15 mouse cellular contexts compared by ENCODE assay signal in the genomic region with DNA sequence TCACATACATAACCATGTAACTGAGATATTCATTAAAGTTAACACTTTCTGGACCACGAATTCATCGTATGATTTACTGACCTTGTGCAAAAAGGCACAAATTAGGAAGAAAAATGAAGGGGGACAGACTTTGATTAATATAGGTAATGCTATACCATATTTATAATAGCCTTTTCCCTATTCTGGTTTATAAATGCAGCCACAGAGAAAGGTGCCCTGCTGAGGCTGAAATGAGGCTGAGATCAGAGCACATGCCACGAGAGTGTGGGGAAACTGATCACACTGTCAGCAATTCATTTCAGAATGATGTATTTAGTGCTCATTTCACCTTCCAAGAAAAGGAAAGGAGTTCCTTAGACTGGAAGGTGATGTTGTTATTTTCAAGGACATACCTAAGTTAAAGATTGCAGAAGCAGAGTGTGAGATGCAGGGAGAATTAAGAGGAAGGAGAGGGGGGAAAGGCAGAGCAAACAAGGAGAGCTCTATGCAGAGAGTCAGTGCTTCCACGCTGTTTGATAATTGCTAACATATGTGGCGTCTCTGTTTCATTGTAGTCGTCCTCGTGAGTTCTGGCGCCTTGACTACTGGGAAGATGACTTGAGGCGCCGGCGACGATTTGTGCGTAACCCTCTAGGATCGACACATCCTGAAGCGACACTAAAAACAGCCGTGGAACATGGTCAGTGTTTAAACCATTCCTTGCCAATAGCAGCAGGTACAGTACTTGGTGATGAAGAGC. TPM values are rescaled to one million over a fixed set of nuclear protein-coding genes. Genes with fewer than 3 reads are reported as not detected.
A peak's percentile ranks its signal among the peaks of the same experiment; 100 is the strongest.
DNase-seq lines count a peak whose midpoint lies in the region; ATAC-seq and TF ChIP-seq lines count a peak whose summit lies in the region.
"Had no signal": no experiment of that assay in that cellular context is flagged by ENCODE, and none has a peak within 500 bp of the region (broad histone marks: within the 10 kb centered on the region; RNA-seq: fewer than 3 reads in every experiment).

No protein-coding gene starts in this region.

- H3K4me1 ChIP-seq in midbrain, embryonic 13.5 days (replicated peaks) = no peaks in the 10 kb centered on the region; the same call in 1 of the 2 replicates
- no peaks in the 10 kb centered on the region for H3K4me1 ChIP-seq in midbrain, postnatal 0 days (ENCODE audit: insufficient read depth, low read length)
- 0 out of 2 replicates have a peak, but pooled peaks cover 3% of the 10 kb centered on the region for H3K4me1 ChIP-seq in embryonic facial prominence, embryonic 15.5 days
- peaks cover 11% of the 10 kb centered on the region for H3K4me1 ChIP-seq in limb, embryonic 12.5 days (replicated peaks)
- peaks cover 6% of the 10 kb centered on the region; the same call in 1 of the 2 replicates for H3K4me1 ChIP-seq in neural tube, embryonic 14.5 days (ENCODE audit: control insufficient read depth, insufficient read depth, low read length)
- H3K4me1 ChIP-seq: liver, embryonic 12.5 days had no signal

- H3K27ac ChIP-seq in midbrain, embryonic 13.5 days = 0 out of 2 replicates have a peak overlapping the region, but pooled peaks have one; percentile 15
- no peak overlapping the region for H3K27ac ChIP-seq in midbrain, postnatal 0 days (ENCODE audit: low read depth, low read length)
- no peak overlapping the region for H3K27ac ChIP-seq in embryonic facial prominence, embryonic 15.5 days (replicated peaks)
- peak overlapping the region; percentile 87 for H3K27ac ChIP-seq in limb, embryonic 12.5 days
- peak overlapping the region; percentile 60 for H3K27ac ChIP-seq in neural tube, embryonic 14.5 days (ENCODE audit: low read depth, low read length)
- H3K27ac ChIP-seq: liver, embryonic 12.5 days had no signal

- WGBS in midbrain, embryonic 13.5 days = 65% methylated on average over 16 of the region's 16 CpGs
- WGBS in midbrain, postnatal 0 days = 51% methylated on average over 16 of the region's 16 CpGs
- WGBS in embryonic facial prominence, embryonic 15.5 days = 30% methylated on average over 16 of the region's 16 CpGs
- WGBS in limb, embryonic 12.5 days = 12% methylated on average over 16 of the region's 16 CpGs
- WGBS in neural tube, embryonic 14.5 days = 35% methylated on average over 16 of the region's 16 CpGs

- H3K27me3 ChIP-seq in midbrain, embryonic 13.5 days = no peaks in the 10 kb centered on the region
- H3K27me3 ChIP-seq in midbrain, postnatal 0 days (ENCODE audit: insufficient read depth, low read length) = no peaks in the 10 kb centered on the region
- no peaks in the 10 kb centered on the region for H3K27me3 ChIP-seq in embryonic facial prominence, embryonic 15.5 days
- no peaks in the 10 kb centered on the region for H3K27me3 ChIP-seq in limb, embryonic 12.5 days
- no peaks in the 10 kb centered on the region for H3K27me3 ChIP-seq in neural tube, embryonic 14.5 days (ENCODE audit: control insufficient read depth, insufficient read depth, low read length)
- H3K27me3 ChIP-seq: liver, embryonic 12.5 days had no signal

- H3K9me3 ChIP-seq in midbrain, embryonic 13.5 days = no peaks in the 10 kb centered on the region
- H3K9me3 ChIP-seq in midbrain, postnatal 0 days (ENCODE audit: low read length) = no peaks in the 10 kb centered on the region
- no peaks in the 10 kb centered on the region for H3K9me3 ChIP-seq in embryonic facial prominence, embryonic 15.5 days (replicated peaks)
- H3K9me3 ChIP-seq in limb, embryonic 12.5 days = no peaks in the 10 kb centered on the region
- H3K9me3 ChIP-seq in neural tube, embryonic 14.5 days (ENCODE audit: control insufficient read depth, low read length) = no peaks in the 10 kb centered on the region
- H3K9me3 ChIP-seq: liver, embryonic 12.5 days had no signal

- no peak for DNase-seq in midbrain, postnatal 0 days (ENCODE audit: low spot score)
- no peak for DNase-seq in frontal cortex, postnatal 14 days (ENCODE audit: low spot score in 2 of 2)
- DNase-seq in adrenal gland, adult (ENCODE audit: inconsistent age in 2 of 2, low spot score in 1 of 2) = no peak
- no peak for DNase-seq in frontal cortex, postnatal 25 days (ENCODE audit: low spot score in 2 of 2)
- DNase-seq: adrenal gland, postnatal 36 days; cerebellum, postnatal 36 days; kidney, adult 2 months; layer of hippocampus, postnatal 36 days; right cerebral cortex, postnatal 25 days had no signal

- TF ChIP-seq CTCF in midbrain, postnatal 0 days (IDR thresholded peaks at IDR 0.05) = no peak

- no peak for ATAC-seq in midbrain, embryonic 13.5 days
- ATAC-seq in midbrain, postnatal 0 days (ENCODE audit: low FRiP score) = no peak
- ATAC-seq in embryonic facial prominence, embryonic 15.5 days (ENCODE audit: insufficient number of reproducible peaks, low FRiP score, low TSS enrichment, low read depth) = no peak
- ATAC-seq in limb, embryonic 12.5 days (ENCODE audit: insufficient number of reproducible peaks, insufficient read depth, low FRiP score, low TSS enrichment, low read depth) = peak; percentile 76; the same call in 1 of the 2 replicates
- ATAC-seq in neural tube, embryonic 14.5 days (ENCODE audit: low read depth) = 0 out of 2 replicates have a peak, but pooled peaks have one; percentile 28
- ATAC-seq: liver, embryonic 12.5 days; lung, postnatal 0 days had no signal

- H3K4me3 ChIP-seq in midbrain, embryonic 13.5 days (replicated peaks) = no peak overlapping the region
- no peak overlapping the region for H3K4me3 ChIP-seq in midbrain, postnatal 0 days (ENCODE audit: low read depth, low read length)
- H3K4me3 ChIP-seq in embryonic facial prominence, embryonic 15.5 days (replicated peaks) = peak overlapping the region; percentile 5; the same call in 1 of the 2 replicates
- peak overlapping the region; percentile 21 for H3K4me3 ChIP-seq in limb, embryonic 12.5 days (replicated peaks)
- H3K4me3 ChIP-seq in neural tube, embryonic 14.5 days (ENCODE audit: low read depth, low read length) = no peak overlapping the region
- H3K4me3 ChIP-seq: liver, embryonic 12.5 days had no signal

- H3K9ac ChIP-seq in midbrain, embryonic 13.5 days (replicated peaks) = no peak overlapping the region
- no peak overlapping the region for H3K9ac ChIP-seq in midbrain, postnatal 0 days (replicated peaks; ENCODE audit: low read length, poor library complexity, severe bottlenecking)
- no peak overlapping the region for H3K9ac ChIP-seq in embryonic facial prominence, embryonic 15.5 days
- H3K9ac ChIP-seq in limb, embryonic 12.5 days (replicated peaks) = no peak overlapping the region; the same call in 1 of the 2 replicates
- no peak overlapping the region for H3K9ac ChIP-seq in neural tube, embryonic 14.5 days (replicated peaks; ENCODE audit: low read depth, low read length)
- H3K9ac ChIP-seq: liver, embryonic 12.5 days had no signal

- no peaks in the 10 kb centered on the region for H3K36me3 ChIP-seq in midbrain, embryonic 13.5 days
- no peaks in the 10 kb centered on the region for H3K36me3 ChIP-seq in midbrain, postnatal 0 days (ENCODE audit: insufficient read depth, low read length)
- H3K36me3 ChIP-seq in embryonic facial prominence, embryonic 15.5 days = no peaks in the 10 kb centered on the region
- H3K36me3 ChIP-seq in limb, embryonic 12.5 days = no peaks in the 10 kb centered on the region
- H3K36me3 ChIP-seq in neural tube, embryonic 14.5 days (ENCODE audit: control insufficient read depth, insufficient read depth, low read length) = no peaks in the 10 kb centered on the region
- H3K36me3 ChIP-seq: liver, embryonic 12.5 days had no signal

- no peak overlapping the region for H3K4me2 ChIP-seq in midbrain, embryonic 13.5 days (replicated peaks)
- no peak overlapping the region for H3K4me2 ChIP-seq in midbrain, postnatal 0 days (ENCODE audit: low read depth, low read length, poor library complexity, severe bottlenecking)
- H3K4me2 ChIP-seq in embryonic facial prominence, embryonic 15.5 days (replicated peaks) = peak overlapping the region; percentile 28
- H3K4me2 ChIP-seq in limb, embryonic 12.5 days = peak overlapping the region; percentile 45
- no peak overlapping the region; the same call in 1 of the 2 replicates for H3K4me2 ChIP-seq in neural tube, embryonic 14.5 days (ENCODE audit: low read depth, low read length)
- H3K4me2 ChIP-seq: liver, embryonic 12.5 days had no signal

RNA-seq across cellular contexts. Expression of a gene that starts 16.7 kb away (rescaled TPM):
- 89.1 and 122 TPM in 2 replicates for polyA plus RNA-seq in midbrain, embryonic 13.5 days (2015; fragmentation: Nextera tagmentation; extraction: Ambion mirVana)
- total RNA-seq in midbrain, postnatal 0 days (2014; rRNA removed) = 41.9 and 45.2 TPM in 2 replicates
- 39.5 and 39.8 TPM in 2 replicates for polyA plus RNA-seq in midbrain, postnatal 0 days (2015; fragmentation: Nextera tagmentation; extraction: Ambion mirVana)
- 75.4 and 81.5 TPM in 2 replicates for polyA plus RNA-seq in embryonic facial prominence, embryonic 15.5 days (2015; fragmentation: Nextera tagmentation; extraction: Ambion mirVana)
- 142 and 172 TPM in 2 replicates for polyA plus RNA-seq in limb, embryonic 12.5 days (2016; fragmentation: Nextera tagmentation; extraction: Ambion mirVana)
- 246 and 271 TPM in 2 replicates for polyA plus RNA-seq in neural tube, embryonic 14.5 days (2014; fragmentation: Nextera tagmentation; extraction: Ambion mirVana)
- total RNA-seq: layer of hippocampus, postnatal 36 days had no signal
- polyA plus RNA-seq: lung, postnatal 0 days had no signal

Comparison
In these comparisons a context has a peak if more than half of its experiments do, and no peak if none do; other contexts are left out.
1. H3K27ac ChIP-seq: peak in midbrain, embryonic 13.5 days (single experiment), limb, embryonic 12.5 days (single experiment) and neural tube, embryonic 14.5 days (single experiment); none in midbrain, postnatal 0 days (single experiment) and embryonic facial prominence, embryonic 15.5 days (single experiment).
2. ATAC-seq: peak in limb, embryonic 12.5 days (single experiment) and neural tube, embryonic 14.5 days (single experiment); none in midbrain, embryonic 13.5 days (single experiment), midbrain, postnatal 0 days (single experiment) and embryonic facial prominence, embryonic 15.5 days (single experiment).
3. H3K4me2 ChIP-seq: peak in embryonic facial prominence, embryonic 15.5 days (single experiment) and limb, embryonic 12.5 days (single experiment); none in midbrain, embryonic 13.5 days (single experiment), midbrain, postnatal 0 days (single experiment) and neural tube, embryonic 14.5 days (single experiment).
4. H3K4me3 ChIP-seq: peak in embryonic facial prominence, embryonic 15.5 days (single experiment) and limb, embryonic 12.5 days (single experiment); none in midbrain, embryonic 13.5 days (single experiment), midbrain, postnatal 0 days (single experiment) and neural tube, embryonic 14.5 days (single experiment).